7 mouse cellular contexts compared by ENCODE assay signal in the genomic region with DNA sequence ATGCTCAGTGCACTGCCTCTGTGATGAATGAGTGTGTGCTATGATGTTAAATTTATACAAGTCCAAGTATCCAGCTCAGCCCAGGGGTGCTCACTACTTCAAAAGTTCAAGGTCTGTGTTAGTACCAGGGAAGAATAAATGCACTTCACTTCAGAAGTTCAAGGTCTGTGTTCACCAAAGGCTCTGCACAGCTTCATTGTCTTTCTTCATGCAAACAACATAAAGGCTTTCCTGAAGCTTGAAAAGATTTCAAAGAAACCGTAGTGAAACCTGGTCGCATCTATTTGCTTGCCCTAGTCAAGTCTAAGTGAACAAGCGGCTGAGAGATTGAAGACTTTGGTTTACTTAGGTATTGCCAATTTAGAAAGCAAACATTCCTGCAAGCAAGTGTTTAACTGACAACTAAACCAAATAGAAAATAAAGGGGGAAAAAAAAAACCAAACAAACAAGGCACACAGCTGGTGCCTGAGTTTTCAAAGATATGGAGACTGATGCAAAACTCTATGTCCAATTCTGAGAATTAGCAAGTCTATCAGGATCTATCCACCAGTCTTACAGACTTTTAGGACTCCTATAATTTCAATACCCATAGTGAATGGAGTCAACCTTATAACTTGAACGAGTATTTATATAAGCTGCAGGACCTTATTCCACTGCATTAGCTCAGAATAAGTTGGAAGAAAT. TPM values are rescaled to one million over a fixed set of nuclear protein-coding genes. Genes with fewer than 3 reads are reported as not detected.
DNase-seq lines count a peak whose midpoint lies in the region; ATAC-seq and TF ChIP-seq lines count a peak whose summit lies in the region.

No protein-coding gene starts in this region.

- no peak for TF ChIP-seq CTCF in embryonic fibroblast, embryonic 13.5 days (IDR thresholded peaks at IDR 0.05; ENCODE audit: borderline replicate concordance, insufficient read depth, low read length)

- H3K36me3 ChIP-seq in megakaryocyte, embryonic 14.5 days (replicated peaks; ENCODE audit: low read length): peaks cover 11% of the 10 kb centered on the region
- peaks cover 3% of the 10 kb centered on the region; the same call in 1 of the 2 replicates for H3K36me3 ChIP-seq in limb, embryonic 14.5 days (ENCODE audit: control insufficient read depth, insufficient read depth, low read length)
- no peaks in the 10 kb centered on the region for H3K36me3 ChIP-seq in stomach, embryonic 16.5 days (ENCODE audit: control insufficient read depth, insufficient read depth, low read length)

- no peak for ATAC-seq in megakaryocyte, adult 5-6 weeks (ENCODE audit: poor library complexity, severe bottlenecking)
- ATAC-seq in limb, embryonic 14.5 days (ENCODE audit: low FRiP score, low read depth): no peak
- no peak for ATAC-seq in stomach, embryonic 16.5 days (ENCODE audit: insufficient read depth, low FRiP score)

- no peak overlapping the region for H3K27ac ChIP-seq in embryonic fibroblast, embryonic 13.5 days (ENCODE audit: insufficient read depth, low read length)
- H3K27ac ChIP-seq in limb, embryonic 14.5 days (replicated peaks; ENCODE audit: low read depth, low read length): no peak overlapping the region
- H3K27ac ChIP-seq in stomach, embryonic 16.5 days (ENCODE audit: low read length): no peak overlapping the region

- H3K9me3 ChIP-seq in megakaryocyte, embryonic 14.5 days: no peaks in the 10 kb centered on the region
- H3K9me3 ChIP-seq in limb, embryonic 14.5 days (ENCODE audit: control insufficient read depth, low read length): no peaks in the 10 kb centered on the region
- H3K9me3 ChIP-seq in stomach, embryonic 16.5 days (replicated peaks; ENCODE audit: control insufficient read depth, low read length): no peaks in the 10 kb centered on the region

- H3K4me2 ChIP-seq in limb, embryonic 14.5 days (replicated peaks; ENCODE audit: low read depth, low read length, severe bottlenecking): peak overlapping the region; percentile 68
- peak overlapping the region; percentile 77 for H3K4me2 ChIP-seq in stomach, embryonic 16.5 days (ENCODE audit: low read depth, low read length)

- whole genome bisulfite sequencing in limb, embryonic 14.5 days: 80% methylated on average over 4 of the region's 4 CpGs
- 51% methylated on average over 4 of the region's 4 CpGs for WGBS in stomach, embryonic 16.5 days

- peaks cover 62% of the 10 kb centered on the region for H3K4me1 ChIP-seq in megakaryocyte, embryonic 14.5 days
- H3K4me1 ChIP-seq in embryonic fibroblast, embryonic 13.5 days (ENCODE audit: control insufficient read depth, insufficient read depth, low read length): peaks cover 7% of the 10 kb centered on the region
- peaks cover 12% of the 10 kb centered on the region for H3K4me1 ChIP-seq in limb, embryonic 14.5 days (ENCODE audit: control insufficient read depth, insufficient read depth, low read length)
- peaks cover 17% of the 10 kb centered on the region for H3K4me1 ChIP-seq in stomach, embryonic 16.5 days (ENCODE audit: control insufficient read depth, insufficient read depth, low read length)

- H3K4me3 ChIP-seq in megakaryocyte, embryonic 14.5 days (replicated peaks): peak overlapping the region; percentile 95
- peak overlapping the region; percentile 91 for H3K4me3 ChIP-seq in embryonic fibroblast, embryonic 13.5 days (ENCODE audit: insufficient read depth, low read length)
- peak overlapping the region; percentile 88 for H3K4me3 ChIP-seq in limb, embryonic 14.5 days (replicated peaks; ENCODE audit: low read length)
- peak overlapping the region; percentile 84 for H3K4me3 ChIP-seq in stomach, embryonic 16.5 days (replicated peaks; ENCODE audit: low read length)

- no peak for DNase-seq in limb, embryonic 14.5 days (ENCODE audit: low spot score)
- no peak for DNase-seq in adrenal gland, postnatal 10 days
- DNase-seq in lung, postnatal 10 days: no peak

- no peak for TF ChIP-seq POLR2A in embryonic fibroblast, embryonic 13.5 days (IDR thresholded peaks at IDR 0.05; ENCODE audit: low read depth, low read length)
- no peak for TF ChIP-seq POLR2A in limb, embryonic 14.5 days (IDR thresholded peaks at IDR 0.05; ENCODE audit: borderline replicate concordance, extremely low read depth, insufficient read depth, insufficient read length)

- 0 out of 2 replicates have a peak overlapping the region, but pooled peaks have one; percentile 98 for H3K9ac ChIP-seq in limb, embryonic 14.5 days (ENCODE audit: low read depth, low read length, severe bottlenecking)
- peak overlapping the region; percentile 95; the same call in 1 of the 2 replicates for H3K9ac ChIP-seq in stomach, embryonic 16.5 days (ENCODE audit: low read length)

- no peaks in the 10 kb centered on the region for H3K27me3 ChIP-seq in megakaryocyte, embryonic 14.5 days (replicated peaks)
- H3K27me3 ChIP-seq in limb, embryonic 14.5 days (ENCODE audit: control insufficient read depth, insufficient read depth, low read length): no peaks in the 10 kb centered on the region
- H3K27me3 ChIP-seq in stomach, embryonic 16.5 days (ENCODE audit: control insufficient read depth, insufficient read depth, low read length): no peaks in the 10 kb centered on the region

RNA-seq across cellular contexts. Expression of gene Tapt1, which starts 1.4 kb away (rescaled TPM):
- 4.2 TPM in 1 of 2 replicates, not detected in the other for polyA plus RNA-seq in megakaryocyte, embryonic 14.5 days (2012; ENCODE audit: insufficient read depth, low replicate concordance)
- 30.1 and 31.8 TPM in 2 replicates for total RNA-seq in megakaryocyte, adult 5-6 weeks (2015)
- 34.5 and 44.2 TPM in 2 replicates for total RNA-seq in megakaryocyte, adult 5-6 weeks (2017)
- 36.2 and 41.1 TPM in 2 replicates for polyA plus RNA-seq in embryonic fibroblast, embryonic 13.5 days (2011; ENCODE audit: insufficient read length, low read depth, missing spikeins)
- 47.9 and 53.2 TPM in 2 replicates for polyA plus RNA-seq in limb, embryonic 14.5 days (2012; rRNA removed)
- 36.0 and 40.6 TPM in 2 replicates for polyA plus RNA-seq in limb, embryonic 14.5 days (2014; fragmentation: Nextera tagmentation; extraction: Ambion mirVana)
- polyA plus RNA-seq in stomach, embryonic 16.5 days (2015; fragmentation: Nextera tagmentation; extraction: Ambion mirVana): 28.4 and 31.7 TPM in 2 replicates
- 10 to 100 TPM; 41.4 to 42.0 TPM for total RNA-seq in adrenal gland, postnatal 10 days (2021)
